Mouse (Mus musculus): Measurements from ENCODE around the gene Myo15b. TPM values are rescaled to one million over a fixed set of nuclear protein-coding genes. Genes with fewer than 3 reads are reported as not detected.

The Myo15b gene
- polyA plus RNA-seq, 1 experiment from 2014 or later = 0.89 TPM

GRCm38 (mm10) chr11:115813507-115814296 is 44.5 kb upstream of the Myo15b start, which contains the start of gene Caskin2:
Caskin2 (minus strand) TSS chr11:115813639.
- ATAC-seq (replicated peaks; ENCODE audit: low FRiP score) (peak; percentile 89), DNase-seq (ENCODE audit: low spot score) (peak; percentile 99)
- Histone ChIP-seq H3K27ac (ENCODE audit: low read depth, low read length) (peak within 1 kb of the TSS; percentile 10), H3K27me3 (replicated peaks; ENCODE audit: control insufficient read depth, insufficient read depth, low read length) (no peaks in the 10 kb centered on the region), H3K9me3 (ENCODE audit: control insufficient read depth, low read length) (no peaks in the 10 kb centered on the region), H3K4me2 (peak within 1 kb of the TSS; percentile 68), H3K4me1 (replicated peaks; ENCODE audit: control insufficient read depth, insufficient read depth, low read length) (peaks cover 39% of the 10 kb centered on the region), H3K36me3 (ENCODE audit: control insufficient read depth, insufficient read depth, low read length) (peaks cover 13% of the 10 kb centered on the region), H3K9ac (ENCODE audit: low read depth, low read length) (peak within 1 kb of the TSS; percentile 85), H3K4me3 (ENCODE audit: low read depth, low read length) (peak within 1 kb of the TSS; percentile 96)
- WGBS = 0% methylated on average over 41 of the region's 44 CpGs

GRCm38 (mm10) chr11:115814605-115815450 is 43.4 kb upstream of the Myo15b start, which contains the start of gene Tsen54:
Tsen54 (plus strand) TSS chr11:115814724.
- Histone ChIP-seq H3K4me1 (replicated peaks; ENCODE audit: control insufficient read depth, insufficient read depth, low read length) (peaks cover 27% of the 10 kb centered on the region), H3K36me3 (ENCODE audit: control insufficient read depth, insufficient read depth, low read length) (peaks cover 14% of the 10 kb centered on the region), H3K27ac (ENCODE audit: low read depth, low read length) (peak within 1 kb of the TSS; percentile 10), H3K9me3 (ENCODE audit: control insufficient read depth, low read length) (no peaks in the 10 kb centered on the region), H3K4me2 (peak within 1 kb of the TSS; percentile 68), H3K9ac (ENCODE audit: low read depth, low read length) (peak within 1 kb of the TSS; percentile 85), H3K27me3 (replicated peaks; ENCODE audit: control insufficient read depth, insufficient read depth, low read length) (no peaks in the 10 kb centered on the region), H3K4me3 (ENCODE audit: low read depth, low read length) (peak within 1 kb of the TSS; percentile 96)
- DNase-seq (ENCODE audit: low spot score) (peak; percentile 91), ATAC-seq (replicated peaks; ENCODE audit: low FRiP score) (peak; percentile 59)
- WGBS = under 1% methylated on average over 83 of the region's 84 CpGs

- Histone ChIP-seq H3K4me1 (replicated peaks; ENCODE audit: control insufficient read depth, insufficient read depth, low read length) (peaks cover 11% of the 10 kb centered on the region), H3K4me3 (ENCODE audit: low read depth, low read length) (no peak overlapping the region), H3K4me2 (no peak overlapping the region), H3K36me3 (ENCODE audit: control insufficient read depth, insufficient read depth, low read length) (peaks cover 30% of the 10 kb centered on the region), H3K27me3 (replicated peaks; ENCODE audit: control insufficient read depth, insufficient read depth, low read length) (no peaks in the 10 kb centered on the region), H3K27ac (ENCODE audit: low read depth, low read length) (no peak overlapping the region), H3K9me3 (ENCODE audit: control insufficient read depth, low read length) (no peaks in the 10 kb centered on the region), H3K9ac (ENCODE audit: low read depth, low read length) (no peak overlapping the region)
- 84% methylated on average over 5 of the region's 5 CpGs for WGBS
- ATAC-seq (replicated peaks; ENCODE audit: low FRiP score) = no peak
- DNase-seq (ENCODE audit: low spot score) = no peak
Observed at GRCm38 (mm10) chr11:115817331-115817730, 40.9 kb upstream of the Myo15b start.

GRCm38 (mm10) chr11:115819915-115820623 is 38.1 kb upstream of the Myo15b start:
- H3K27ac ChIP-seq (ENCODE audit: low read depth, low read length) = no peak overlapping the region
- no peaks in the 10 kb centered on the region for H3K9me3 ChIP-seq (ENCODE audit: control insufficient read depth, low read length)
- H3K27me3 ChIP-seq (replicated peaks; ENCODE audit: control insufficient read depth, insufficient read depth, low read length) = no peaks in the 10 kb centered on the region
- no peak overlapping the region for H3K4me2 ChIP-seq
- peaks cover 20% of the 10 kb centered on the region for H3K4me1 ChIP-seq (replicated peaks; ENCODE audit: control insufficient read depth, insufficient read depth, low read length)
- peaks cover 34% of the 10 kb centered on the region for H3K36me3 ChIP-seq (ENCODE audit: control insufficient read depth, insufficient read depth, low read length)
- WGBS = 91% methylated on average over 16 of the region's 16 CpGs
- no peak overlapping the region for H3K4me3 ChIP-seq (ENCODE audit: low read depth, low read length)
- no peak overlapping the region for H3K9ac ChIP-seq (ENCODE audit: low read depth, low read length)
- DNase-seq (ENCODE audit: low spot score) = no peak
- no peak for ATAC-seq (replicated peaks; ENCODE audit: low FRiP score)

- H3K36me3 ChIP-seq (ENCODE audit: control insufficient read depth, insufficient read depth, low read length) = peaks cover 34% of the 10 kb centered on the region
- no peak overlapping the region for H3K4me2 ChIP-seq
Observed at GRCm38 (mm10) chr11:115821001-115821400, 37.2 kb upstream of the Myo15b start.

GRCm38 (mm10) chr11:115823774-115824740 is 34.1 kb upstream of the Myo15b start, which contains the start of gene Llgl2:
Llgl2 (plus strand) TSS chr11:115824049.
- peak within 1 kb of the TSS; percentile 100 for H3K4me2 ChIP-seq
- H3K4me3 ChIP-seq (ENCODE audit: low read depth, low read length) = peak within 1 kb of the TSS; percentile 84
- 0 out of 2 replicates have a peak, but pooled peaks cover 3% of the 10 kb centered on the region for H3K27me3 ChIP-seq (replicated peaks; ENCODE audit: control insufficient read depth, insufficient read depth, low read length)
- H3K9me3 ChIP-seq (ENCODE audit: control insufficient read depth, low read length) = no peaks in the 10 kb centered on the region
- DNase-seq (ENCODE audit: low spot score) (peak; percentile 88), ATAC-seq (replicated peaks; ENCODE audit: low FRiP score) (peak; percentile 97)
- WGBS = under 1% methylated on average over 86 of the region's 87 CpGs
- H3K27ac ChIP-seq (ENCODE audit: low read depth, low read length) = peak within 1 kb of the TSS; percentile 74
- H3K36me3 ChIP-seq (ENCODE audit: control insufficient read depth, insufficient read depth, low read length) = peaks cover 25% of the 10 kb centered on the region
- peak within 1 kb of the TSS; percentile 78 for H3K9ac ChIP-seq (ENCODE audit: low read depth, low read length)
- peaks cover 23% of the 10 kb centered on the region for H3K4me1 ChIP-seq (replicated peaks; ENCODE audit: control insufficient read depth, insufficient read depth, low read length)

More at GRCm38 (mm10) chr11:115821001-115821400, 37.2 kb upstream of the Myo15b start:
- Histone ChIP-seq H3K27ac (ENCODE audit: low read depth, low read length) (no peak overlapping the region), H3K4me1 (replicated peaks; ENCODE audit: control insufficient read depth, insufficient read depth, low read length) (peaks cover 15% of the 10 kb centered on the region), H3K9ac (ENCODE audit: low read depth, low read length) (no peak overlapping the region), H3K27me3 (replicated peaks; ENCODE audit: control insufficient read depth, insufficient read depth, low read length) (0 out of 2 replicates have a peak, but pooled peaks cover under 1% of the 10 kb centered on the region), H3K9me3 (ENCODE audit: control insufficient read depth, low read length) (no peaks in the 10 kb centered on the region), H3K4me3 (ENCODE audit: low read depth, low read length) (no peak overlapping the region)
- 74% methylated on average over 4 of the region's 4 CpGs for WGBS
- no peak for DNase-seq (ENCODE audit: low spot score)
- ATAC-seq (replicated peaks; ENCODE audit: low FRiP score) = no peak

- H3K27me3 ChIP-seq (replicated peaks; ENCODE audit: control insufficient read depth, insufficient read depth, low read length) = 0 out of 2 replicates have a peak, but pooled peaks cover 3% of the 10 kb centered on the region
- H3K36me3 ChIP-seq (ENCODE audit: control insufficient read depth, insufficient read depth, low read length) = peaks cover 25% of the 10 kb centered on the region
- peak overlapping the region; percentile 100 for H3K4me2 ChIP-seq
- DNase-seq (ENCODE audit: low spot score) (no peak), ATAC-seq (replicated peaks; ENCODE audit: low FRiP score) (no peak)
- WGBS = 18% methylated on average over 11 of the region's 11 CpGs
- H3K4me3 ChIP-seq (ENCODE audit: low read depth, low read length) = peak overlapping the region; percentile 84
- H3K27ac ChIP-seq (ENCODE audit: low read depth, low read length) = peak overlapping the region; percentile 74; the same call in 1 of the 2 replicates
- peak overlapping the region; percentile 78 for H3K9ac ChIP-seq (ENCODE audit: low read depth, low read length)
- peaks cover 29% of the 10 kb centered on the region for H3K4me1 ChIP-seq (replicated peaks; ENCODE audit: control insufficient read depth, insufficient read depth, low read length)
- no peaks in the 10 kb centered on the region for H3K9me3 ChIP-seq (ENCODE audit: control insufficient read depth, low read length)
Observed at GRCm38 (mm10) chr11:115824813-115825212, 33.4 kb upstream of the Myo15b start.

Data from liver, embryonic 11.5 days (tissue).